Mouse (Mus musculus) cortical plate, adult 2 months (tissue): ENCODE measurements around the gene Mrln. TPM values are rescaled to one million over a fixed set of nuclear protein-coding genes. Genes with fewer than 3 reads are reported as not detected.
"Not testable (repeated sequence)": the region's sequence is repeated elsewhere in the genome, so short reads cannot be mapped to it uniquely, and the experiment has no call there.

Experiments used
- H3K27ac ChIP-seq: fragments of 200-500 bp; 2 replicates; pipeline ENCODE4 v1.5.1; 2012; ENCODE audit warnings: low read length, control low read depth, inconsistent platforms; ENCODE audit not compliant: insufficient read depth
- H3K4me1 ChIP-seq: fragments of 200-500 bp; 2 replicates; pipeline ENCODE4 v1.6.1; 2011; ENCODE audit warnings: low read length; ENCODE audit not compliant: control insufficient read depth, insufficient read depth
- H3K4me3 ChIP-seq: fragments of 200-500 bp; 2 replicates; pipeline ENCODE4 v1.5.1; 2011; ENCODE audit warnings: mild to moderate bottlenecking, low read length, control low read depth; ENCODE audit not compliant: insufficient read depth
- CTCF ChIP-seq: fragments of 200-500 bp; IDR thresholded peaks from 2 replicates; pipeline ENCODE4 v1.5.1; 2011; ENCODE audit warnings: mild to moderate bottlenecking, control low read depth, low read length; ENCODE audit not compliant: insufficient read depth; ENCODE audit errors: extremely low read depth
- POLR2A ChIP-seq: fragments of 200-500 bp; IDR thresholded peaks from 2 replicates; pipeline ENCODE4 v1.6.1; 2011; ENCODE audit warnings: mild to moderate bottlenecking, low read length, control low read depth; ENCODE audit not compliant: insufficient read depth; ENCODE audit errors: extremely low read depth
- polyA plus RNA-seq: library from polyadenylated mRNA; depleted of rRNA; stranded (reverse); fragments of >200 nt; gene quantifications from 2 replicates; pipeline ENCODE4 v1.2.3, GENCODE M21; 2012

The Mrln gene
- polyA plus RNA-seq, 1 experiment, result 0.84 TPM

DNA sequence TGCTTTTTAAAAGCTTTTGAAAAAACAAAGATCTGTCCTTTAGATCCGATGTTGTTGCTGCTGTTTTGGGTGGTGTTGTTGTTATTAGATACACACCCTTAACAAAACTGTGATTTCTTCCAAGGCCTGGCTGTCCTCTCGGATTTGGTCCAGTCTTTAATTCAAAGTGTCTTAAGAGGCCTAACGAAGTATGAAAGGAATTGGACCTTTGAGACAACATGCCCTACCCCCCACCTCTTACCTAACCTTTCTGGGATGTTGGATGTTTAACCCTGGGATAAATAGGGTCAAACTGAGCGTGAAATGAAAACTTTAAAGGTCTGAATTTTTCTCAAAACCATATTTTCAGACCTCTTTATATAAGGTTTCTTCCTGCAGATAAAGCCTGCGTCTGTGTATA is 16.5 kb downstream of the Mrln start:
- no peak for TF ChIP-seq POLR2A

DNA sequence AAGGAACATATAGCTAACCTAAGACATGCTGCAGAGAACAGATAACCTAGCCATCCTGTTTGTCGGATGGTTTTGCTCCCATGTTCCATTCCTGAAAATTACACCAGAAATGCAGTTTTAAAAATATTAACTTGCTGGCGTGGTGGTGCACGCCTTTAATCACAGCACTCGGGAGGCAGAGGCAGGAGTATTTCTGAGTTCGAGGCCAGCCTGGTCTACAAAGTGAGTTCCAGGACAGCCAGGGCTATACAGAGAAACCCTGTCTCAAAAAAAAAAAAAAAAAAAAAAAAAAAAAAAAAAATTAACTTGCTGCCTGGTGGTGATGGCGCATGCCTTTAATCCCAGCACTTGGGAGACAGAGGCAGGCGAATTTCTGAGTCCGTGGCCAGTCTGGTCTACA is 17.8 kb downstream of the Mrln start:
- not testable (repeated sequence) for H3K27ac ChIP-seq, H3K4me1 ChIP-seq, H3K4me3 ChIP-seq

More for the DNA sequence above, 16.5 kb downstream of the Mrln start:
- H3K4me1 ChIP-seq, result no peaks in the 10 kb centered on the region
- no peak overlapping the region for H3K4me3 ChIP-seq
- H3K27ac ChIP-seq, result no peak overlapping the region

GRCm38 (mm10) chr10:70224571-70224970 is 20.1 kb downstream of the Mrln start:
- H3K4me3 ChIP-seq, result no peak overlapping the region
- no peak overlapping the region for H3K27ac ChIP-seq
- no peaks in the 10 kb centered on the region for H3K4me1 ChIP-seq
- TF ChIP-seq CTCF, result no peak
- TF ChIP-seq POLR2A, result no peak

GRCm38 (mm10) chr10:70225760-70226159 is 21.3 kb downstream of the Mrln start:
- Histone ChIP-seq H3K4me1 (no peaks in the 10 kb centered on the region), H3K27ac (no peak overlapping the region), H3K4me3 (no peak overlapping the region)
- TF ChIP-seq CTCF (no peak), POLR2A (no peak)

- no peak overlapping the region for H3K4me3 ChIP-seq
- H3K27ac ChIP-seq, result no peak overlapping the region
- no peaks in the 10 kb centered on the region for H3K4me1 ChIP-seq
- no peak for TF ChIP-seq CTCF
- no peak for TF ChIP-seq POLR2A
These were observed 22.1 kb downstream of the Mrln start for GRCm38 (mm10) chr10:70226608-70227007.

DNA sequence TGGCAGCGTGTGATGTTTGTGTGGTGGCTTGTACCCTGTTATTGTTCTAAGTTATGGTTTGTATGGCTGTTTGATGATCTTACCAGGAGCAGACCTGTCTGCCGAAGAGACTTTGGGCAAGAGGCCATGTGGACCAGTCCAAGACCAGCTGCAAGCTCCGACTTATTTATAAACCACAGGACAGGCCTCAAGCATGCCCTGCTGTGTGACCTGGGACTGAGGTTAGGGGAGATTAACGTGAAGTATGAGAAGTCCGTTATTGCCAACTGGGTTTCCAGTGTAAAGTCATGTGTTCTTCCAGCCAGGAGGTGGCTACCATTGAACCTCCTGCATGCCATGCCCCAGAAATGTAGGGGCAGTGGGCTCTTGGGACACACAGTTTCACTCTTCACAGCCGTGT is 25.9 kb downstream of the Mrln start:
- no peak overlapping the region for H3K4me3 ChIP-seq
- TF ChIP-seq POLR2A, result no peak
- no peak for TF ChIP-seq CTCF

GRCm38 (mm10) chr10:70237936-70238335 is 33.5 kb downstream of the Mrln start:
- H3K27ac ChIP-seq, result no peak overlapping the region
- no peak overlapping the region for H3K4me3 ChIP-seq
- TF ChIP-seq CTCF, result no peak
- no peak for TF ChIP-seq POLR2A
- H3K4me1 ChIP-seq, result no peaks in the 10 kb centered on the region

More for the DNA sequence above, 25.9 kb downstream of the Mrln start:
- Histone ChIP-seq H3K27ac (no peak overlapping the region), H3K4me1 (no peaks in the 10 kb centered on the region)

DNA sequence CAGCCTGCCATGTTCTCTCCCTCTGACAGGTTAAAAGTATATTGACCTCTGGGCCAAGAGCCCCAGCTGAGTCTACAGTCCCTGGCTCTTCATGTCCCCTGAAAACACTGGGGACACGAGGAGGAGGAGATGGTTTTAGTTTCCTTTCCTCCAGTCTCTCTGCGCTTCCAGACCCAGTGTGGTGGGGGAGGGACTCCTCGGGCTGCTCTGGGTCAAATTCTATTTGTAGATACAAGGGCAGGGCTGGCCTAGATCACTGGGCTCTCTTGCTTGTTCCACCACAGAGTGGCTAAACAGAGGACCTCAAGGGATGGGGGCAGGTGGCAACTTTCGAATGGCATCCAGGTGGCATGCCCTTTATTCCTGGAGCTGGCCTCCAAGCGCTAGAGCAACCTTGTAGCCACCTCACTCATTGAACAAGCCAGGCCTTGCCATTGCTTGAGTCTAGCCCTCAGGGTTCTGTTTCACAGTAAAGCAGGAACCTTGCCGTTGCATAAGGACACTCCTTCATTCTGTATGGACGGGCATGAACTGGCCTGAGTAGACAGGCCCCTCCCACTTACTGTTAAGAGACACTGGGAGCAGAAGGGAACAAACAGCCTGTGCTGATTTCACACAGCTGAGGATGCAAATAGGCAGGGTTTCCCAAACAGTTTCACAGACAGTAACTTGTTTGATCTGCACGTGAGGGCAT is 38.4 kb downstream of the Mrln start:
- Histone ChIP-seq H3K4me3 (no peak overlapping the region), H3K4me1 (no peaks in the 10 kb centered on the region; the same call in 1 of the 2 replicates), H3K27ac (no peak overlapping the region)
- no peak for TF ChIP-seq POLR2A
- no peak for TF ChIP-seq CTCF

- H3K27ac ChIP-seq, result no peak within 1 kb of the TSS
- no peak for TF ChIP-seq CTCF
- peak within 1 kb of the TSS; percentile 26 for H3K4me3 ChIP-seq
- no peaks in the 10 kb centered on the region; the same call in 1 of the 2 replicates for H3K4me1 ChIP-seq
These were observed 40.6 kb downstream of the Mrln start, which contains the start of gene Slc16a9 for GRCm38 (mm10) chr10:70244921-70245558. Gene Slc16a9 (plus strand): TSS chr10:70245100.

GRCm38 (mm10) chr10:70245559-70245945 is 41.1 kb downstream of the Mrln start:
- Histone ChIP-seq H3K4me3 (peak overlapping the region; percentile 26), H3K4me1 (no peaks in the 10 kb centered on the region; the same call in 1 of the 2 replicates), H3K27ac (no peak overlapping the region)
- TF ChIP-seq CTCF (no peak), POLR2A (no peak)

- H3K4me1 ChIP-seq, result no peaks in the 10 kb centered on the region; the same call in 1 of the 2 replicates
- TF ChIP-seq CTCF, result no peak
- TF ChIP-seq POLR2A, result no peak
- no peak overlapping the region for H3K27ac ChIP-seq
- peak overlapping the region; percentile 26; the same call in 1 of the 2 replicates for H3K4me3 ChIP-seq
These were observed 41.6 kb downstream of the Mrln start for GRCm38 (mm10) chr10:70246076-70246475.
